Mouse (Mus musculus) embryonic facial prominence, embryonic 11.5 days (tissue): ENCODE results near the gene Adgrv1. TPM values are rescaled to one million over a fixed set of nuclear protein-coding genes. Genes with fewer than 3 reads are reported as not detected.

ENCODE experiments used
- ATAC-seq: fragments of 200-750 bp; cut with Nextera tagmentation; replicated peaks from 2 replicates; pipeline ENCODE4 v1.8.0; 2017; ENCODE audit warnings: low read depth; ENCODE audit not compliant: insufficient number of reproducible peaks, low FRiP score, low TSS enrichment
- DNase-seq: peaks from one replicate; pipeline ENCODE4 v3.0.0-alpha.2; 2015; ENCODE audit warnings: low spot score
- H3K27ac ChIP-seq: fragments of 300-500 bp; sonication (generic); replicated peaks from 2 replicates; pipeline ENCODE4 v1.5.1; 2014; ENCODE audit warnings: mild to moderate bottlenecking, low read depth, low read length, control low read depth
- H3K27me3 ChIP-seq: fragments of 300-500 bp; sonication (generic); 2 replicates; pipeline ENCODE4 v1.6.1; 2014; ENCODE audit warnings: mild to moderate bottlenecking, low read length, moderate library complexity, mixed read lengths; ENCODE audit not compliant: control insufficient read depth, insufficient read depth
- H3K36me3 ChIP-seq: fragments of 300-500 bp; sonication (generic); replicated peaks from 2 replicates; pipeline ENCODE4 v1.6.1; 2014; ENCODE audit warnings: low read depth, mild to moderate bottlenecking, low read length, moderate library complexity, mixed read lengths; ENCODE audit not compliant: control insufficient read depth, insufficient read depth
- H3K4me1 ChIP-seq: fragments of 300-500 bp; sonication (generic); 2 replicates; pipeline ENCODE4 v1.6.1; 2014; ENCODE audit warnings: low read length, mixed read lengths; ENCODE audit not compliant: control insufficient read depth, insufficient read depth
- H3K4me2 ChIP-seq: fragments of 300-500 bp; sonication (generic); 2 replicates; pipeline ENCODE4 v1.6.1; 2014; ENCODE audit warnings: low read depth, mild to moderate bottlenecking, control low read depth, low read length, moderate library complexity
- H3K4me3 ChIP-seq: fragments of 300-500 bp; sonication (generic); 2 replicates; pipeline ENCODE4 v1.5.1; 2014; ENCODE audit warnings: low read depth, low read length, control low read depth
- H3K9ac ChIP-seq: fragments of 300-500 bp; sonication (generic); replicated peaks from 2 replicates; pipeline ENCODE4 v1.6.1; 2014; ENCODE audit warnings: mild to moderate bottlenecking, control low read depth, low read length
- H3K9me3 ChIP-seq: fragments of 300-500 bp; sonication (generic); replicated peaks from 2 replicates; pipeline ENCODE4 v1.6.1; 2016; ENCODE audit warnings: mild to moderate bottlenecking, low read length, inconsistent platforms, mixed read lengths; ENCODE audit not compliant: control insufficient read depth
- WGBS: fragments of 180-500 bp; shearing (Covaris S2); extraction: QIAGEN DNeasy Blood & Tissue Kit; methylation state at CpG from one replicate; pipeline ENCODE4 v1.1.7; 2014; 5-methylcytosine and 5-hydroxymethylcytosine counted together
- polyA plus RNA-seq: library from polyadenylated mRNA; unstranded; fragments of >200 nt; fragmentation: Nextera tagmentation; extraction: Ambion mirVana; gene quantifications from 2 replicates; pipeline ENCODE4 v1.2.1, GENCODE M21; 2014

Gene Adgrv1
- polyA plus RNA-seq, 1 experiment from 2014 or later: 8.0 TPM

GRCm38 (mm10) chr13:81210516-81210915 is 422.4 kb downstream of the Adgrv1 start:
- WGBS: 86% methylated on average over 2 of the region's 2 CpGs
- Histone ChIP-seq H3K4me2 (no peak overlapping the region), H3K36me3 (no peaks in the 10 kb centered on the region), H3K4me1 (no peaks in the 10 kb centered on the region), H3K9ac (no peak overlapping the region), H3K9me3 (no peaks in the 10 kb centered on the region), H3K27me3 (no peaks in the 10 kb centered on the region), H3K4me3 (no peak overlapping the region), H3K27ac (no peak overlapping the region)
- no peak for DNase-seq
- no peak for ATAC-seq

- Histone ChIP-seq H3K9ac (no peak overlapping the region), H3K4me2 (no peak overlapping the region), H3K9me3 (no peaks in the 10 kb centered on the region), H3K4me1 (no peaks in the 10 kb centered on the region), H3K27ac (no peak overlapping the region), H3K4me3 (no peak overlapping the region), H3K36me3 (no peaks in the 10 kb centered on the region), H3K27me3 (no peaks in the 10 kb centered on the region)
- no peak for ATAC-seq
- WGBS: 81% methylated on average over 3 of the region's 3 CpGs
- DNase-seq: no peak
Measured at GRCm38 (mm10) chr13:81209815-81210214, 423.1 kb downstream of the Adgrv1 start.

- no peak for DNase-seq
- Histone ChIP-seq H3K36me3 (no peaks in the 10 kb centered on the region), H3K4me3 (no peak overlapping the region), H3K9ac (no peak overlapping the region), H3K4me2 (no peak overlapping the region), H3K9me3 (no peaks in the 10 kb centered on the region), H3K4me1 (no peaks in the 10 kb centered on the region), H3K27me3 (no peaks in the 10 kb centered on the region), H3K27ac (no peak overlapping the region)
- WGBS: 64% methylated on average over 1 of the region's 1 CpGs
- ATAC-seq: no peak
Measured at GRCm38 (mm10) chr13:81208106-81208613, 424.8 kb downstream of the Adgrv1 start.

- H3K27me3 ChIP-seq: no peaks in the 10 kb centered on the region
- no peak overlapping the region for H3K27ac ChIP-seq
- no peaks in the 10 kb centered on the region for H3K9me3 ChIP-seq
- H3K4me2 ChIP-seq: no peak overlapping the region
- H3K9ac ChIP-seq: no peak overlapping the region
- DNase-seq: peak; percentile 57
- no peaks in the 10 kb centered on the region for H3K36me3 ChIP-seq
- ATAC-seq: no peak
- H3K4me1 ChIP-seq: no peaks in the 10 kb centered on the region
- no peak overlapping the region for H3K4me3 ChIP-seq
- WGBS: 73% methylated on average over 12 of the region's 12 CpGs
Measured at GRCm38 (mm10) chr13:81181966-81182908, 450.7 kb downstream of the Adgrv1 start.

- Histone ChIP-seq H3K4me2 (no peak overlapping the region), H3K4me1 (no peaks in the 10 kb centered on the region), H3K4me3 (no peak overlapping the region), H3K9me3 (no peaks in the 10 kb centered on the region), H3K9ac (no peak overlapping the region), H3K27me3 (no peaks in the 10 kb centered on the region), H3K36me3 (no peaks in the 10 kb centered on the region), H3K27ac (no peak overlapping the region)
- WGBS: 71% methylated on average over 4 of the region's 4 CpGs
- DNase-seq (no peak), ATAC-seq (no peak)
Measured at GRCm38 (mm10) chr13:81181459-81181858, 451.5 kb downstream of the Adgrv1 start.

- no peaks in the 10 kb centered on the region for H3K27me3 ChIP-seq
- DNase-seq (no peak), ATAC-seq (no peak)
- H3K36me3 ChIP-seq: no peaks in the 10 kb centered on the region
- H3K9me3 ChIP-seq: no peaks in the 10 kb centered on the region
- H3K4me3 ChIP-seq: no peak overlapping the region
- H3K27ac ChIP-seq: no peak overlapping the region
- H3K9ac ChIP-seq: no peak overlapping the region
- 86% methylated on average over 4 of the region's 4 CpGs for WGBS
- H3K4me2 ChIP-seq: no peak overlapping the region
- no peaks in the 10 kb centered on the region for H3K4me1 ChIP-seq
Measured at GRCm38 (mm10) chr13:81176820-81177219, 456.1 kb downstream of the Adgrv1 start.

- no peaks in the 10 kb centered on the region for H3K9me3 ChIP-seq
- no peaks in the 10 kb centered on the region for H3K27me3 ChIP-seq
- H3K9ac ChIP-seq: no peak overlapping the region
- DNase-seq (no peak), ATAC-seq (no peak)
- H3K4me1 ChIP-seq: no peaks in the 10 kb centered on the region
- 57% methylated on average over 3 of the region's 3 CpGs for WGBS
- H3K27ac ChIP-seq: no peak overlapping the region
- H3K36me3 ChIP-seq: no peaks in the 10 kb centered on the region
- H3K4me2 ChIP-seq: no peak overlapping the region
- no peak overlapping the region for H3K4me3 ChIP-seq
Measured at GRCm38 (mm10) chr13:81176071-81176470, 456.9 kb downstream of the Adgrv1 start.

- no peaks in the 10 kb centered on the region for H3K27me3 ChIP-seq
- ATAC-seq (no peak), DNase-seq (no peak)
- H3K9ac ChIP-seq: no peak overlapping the region
- no peaks in the 10 kb centered on the region for H3K4me1 ChIP-seq
- H3K27ac ChIP-seq: no peak overlapping the region
- H3K36me3 ChIP-seq: no peaks in the 10 kb centered on the region
- 89% methylated on average over 3 of the region's 3 CpGs for whole genome bisulfite sequencing
- H3K9me3 ChIP-seq: no peaks in the 10 kb centered on the region
- no peak overlapping the region for H3K4me3 ChIP-seq
- H3K4me2 ChIP-seq: no peak overlapping the region
Measured at GRCm38 (mm10) chr13:81171115-81171514, 461.8 kb downstream of the Adgrv1 start.
